Mouse (Mus musculus) WW6 (cell line): ENCODE measurements around the gene Osbpl3.

Experiments
- DNase-seq: peaks from one replicate; pipeline ENCODE4 v3.0.0-alpha.2; 2013; ENCODE audit warnings: low read depth, low spot score

The Osbpl3 gene

DNA sequence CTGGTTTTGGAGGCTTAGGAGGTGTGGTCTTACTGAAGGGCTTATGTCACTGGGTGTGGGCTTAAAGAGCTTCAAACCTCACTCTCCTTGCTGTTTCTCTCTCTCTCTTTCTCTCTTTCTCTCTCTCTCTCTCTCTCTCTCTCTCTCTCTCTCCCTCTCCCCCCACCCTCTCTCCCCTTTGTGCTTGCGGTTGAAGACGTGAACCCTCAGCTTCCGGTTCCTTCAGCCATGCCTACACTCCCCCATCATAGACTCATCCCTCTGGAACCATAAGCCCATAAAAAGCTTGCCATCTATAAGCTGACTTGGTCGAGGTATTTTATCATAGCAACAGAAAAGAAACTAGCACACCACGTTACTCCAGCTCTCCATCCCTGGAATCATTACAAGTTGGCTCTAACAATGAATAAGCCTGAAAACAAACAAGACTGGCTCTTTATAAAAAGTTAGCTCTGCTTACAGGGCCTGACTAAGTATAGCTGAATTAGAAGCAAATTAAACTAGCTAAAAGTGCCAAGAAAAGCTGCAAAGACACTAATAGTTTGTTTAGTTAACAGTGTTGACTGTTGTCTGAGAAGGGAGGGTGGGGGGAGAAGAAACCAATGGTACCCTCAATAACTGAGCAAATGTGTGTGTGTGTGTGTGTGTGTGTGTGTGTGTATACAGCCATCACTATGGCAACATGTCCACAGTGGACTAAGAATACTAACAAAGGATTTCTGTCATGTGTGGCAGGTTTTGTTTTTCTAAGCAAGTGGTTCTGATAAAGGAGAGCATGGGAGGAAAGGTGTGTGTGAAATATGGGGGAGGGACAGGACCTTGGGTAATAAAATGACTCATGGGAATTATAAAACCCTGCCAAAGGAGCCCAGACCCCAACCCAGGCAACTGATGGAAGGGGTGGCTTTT lies 83.2 kb downstream of the Osbpl3 start:
- no peak for DNase-seq

DNA sequence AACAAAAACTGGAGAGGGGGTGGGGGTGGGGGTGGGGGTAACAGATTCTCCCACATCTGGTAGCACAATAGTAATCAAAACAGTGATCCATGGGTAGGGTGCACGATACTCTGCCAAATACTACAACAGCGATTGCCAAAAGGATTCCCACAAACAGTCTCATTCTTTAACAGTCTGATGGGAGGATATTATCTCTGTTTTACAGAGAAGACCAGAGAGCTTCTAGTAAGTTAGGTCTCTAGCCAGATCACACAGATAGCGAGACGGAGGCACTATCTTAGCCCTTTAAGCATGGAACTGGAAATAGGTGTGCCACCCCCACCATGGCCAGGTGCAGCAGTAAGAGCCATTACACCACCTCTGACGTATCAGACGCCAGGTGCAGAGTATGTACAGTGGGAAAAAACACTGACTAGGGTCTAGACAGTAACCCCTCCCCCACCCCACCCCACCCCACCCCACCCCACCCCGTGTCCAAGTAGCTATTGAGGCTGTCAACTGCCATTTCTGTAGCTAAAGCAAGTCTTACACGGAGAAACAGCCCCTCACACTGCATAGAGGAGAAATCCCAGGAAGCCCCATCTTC lies 84.4 kb downstream of the Osbpl3 start:
- no peak for DNase-seq

DNA sequence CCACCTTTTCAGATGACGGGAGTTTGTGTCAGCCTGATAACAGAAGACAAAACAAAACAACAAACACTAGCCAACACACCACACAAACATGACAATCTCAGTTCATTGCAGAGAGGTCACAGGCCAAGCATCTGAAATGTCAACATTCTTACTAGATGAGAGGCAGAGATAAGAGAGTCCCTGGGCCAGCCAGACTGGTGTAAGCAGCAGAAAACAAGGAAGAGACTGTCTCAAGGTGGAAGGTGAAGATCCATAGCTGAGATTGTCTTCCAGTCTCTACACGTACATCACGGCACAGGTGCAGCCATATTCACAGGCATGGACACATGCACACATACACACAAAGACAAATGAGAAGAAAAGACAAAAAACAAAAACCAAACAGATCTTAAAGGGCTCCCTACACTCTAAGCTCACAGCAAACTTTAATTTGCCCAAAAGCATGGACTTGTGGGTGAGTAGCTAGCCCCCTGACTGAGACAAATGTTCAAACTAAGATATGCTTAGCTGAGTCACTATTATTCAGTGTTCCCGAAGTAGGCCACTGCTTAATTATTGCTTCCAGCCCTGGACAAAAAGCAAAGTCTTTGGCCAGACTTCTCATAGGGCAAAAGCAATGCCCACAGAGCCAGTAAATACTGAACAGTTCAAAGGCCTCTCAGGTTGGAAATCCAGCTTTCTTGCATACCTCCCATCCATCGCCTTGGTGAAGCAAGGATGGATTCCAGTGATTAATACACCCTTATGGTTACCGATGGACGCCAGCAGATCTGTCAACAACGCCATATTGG lies 87.3 kb downstream of the Osbpl3 start:
- DNase-seq = no peak

DNA sequence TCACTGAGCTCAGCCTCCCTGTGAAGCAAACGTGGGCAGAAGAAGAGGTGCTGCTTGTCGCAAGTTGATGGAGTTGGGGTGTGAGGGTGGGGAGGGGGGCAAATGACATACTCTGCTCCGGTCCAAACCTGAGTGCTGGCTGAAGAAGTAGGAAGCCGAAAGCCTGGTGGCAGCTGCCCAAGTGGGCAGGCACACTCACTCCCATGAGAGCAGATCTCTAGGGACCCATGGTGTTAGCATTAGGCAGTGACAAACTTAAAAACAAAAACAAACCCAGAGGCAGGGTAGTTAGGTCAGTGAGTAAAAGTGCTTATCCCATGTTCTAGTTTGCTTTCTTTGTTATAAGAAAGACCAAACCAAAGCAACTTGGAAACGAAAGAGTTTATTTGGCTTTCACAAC lies 88.2 kb downstream of the Osbpl3 start:
- no peak for DNase-seq

DNA sequence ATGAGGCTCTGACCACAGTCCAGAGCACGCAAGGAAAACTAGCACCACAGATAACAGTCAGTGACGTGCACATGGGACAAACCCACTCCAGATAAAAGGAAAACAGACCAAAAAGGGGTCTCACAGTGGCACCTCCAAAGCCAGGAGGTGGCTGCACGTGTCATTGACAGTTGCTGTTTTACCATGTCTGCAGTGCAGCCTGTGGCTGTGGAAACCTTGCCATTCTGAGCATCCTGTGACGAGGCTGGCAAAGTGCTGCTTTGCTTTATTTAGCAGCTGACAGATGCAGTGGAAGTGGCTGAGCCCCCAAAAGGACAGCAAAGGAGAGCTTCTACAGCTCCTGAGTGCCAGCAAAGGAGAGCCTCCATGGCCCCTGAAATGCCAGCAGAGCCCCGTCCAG lies 89.3 kb downstream of the Osbpl3 start:
- no peak for DNase-seq

DNA sequence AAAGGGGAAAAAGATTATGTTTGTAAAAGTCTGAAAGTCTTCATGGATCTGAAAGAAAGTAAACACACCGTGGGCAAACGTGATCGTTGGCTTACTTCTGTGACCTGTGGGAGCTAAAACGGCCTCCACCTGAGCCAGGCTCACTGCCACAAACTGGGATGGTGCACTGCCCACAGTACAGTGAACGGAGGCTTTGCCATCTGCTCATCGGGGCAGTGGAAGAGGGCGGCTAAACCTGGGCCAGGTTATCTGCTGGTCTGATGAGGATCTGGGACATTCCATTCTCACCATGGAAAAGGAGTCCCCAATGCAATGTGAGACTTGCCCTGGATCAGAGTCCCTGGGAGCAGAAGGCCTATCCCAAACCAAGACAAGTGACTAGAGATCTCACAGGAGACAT lies 89.7 kb downstream of the Osbpl3 start:
- no peak for DNase-seq

DNA sequence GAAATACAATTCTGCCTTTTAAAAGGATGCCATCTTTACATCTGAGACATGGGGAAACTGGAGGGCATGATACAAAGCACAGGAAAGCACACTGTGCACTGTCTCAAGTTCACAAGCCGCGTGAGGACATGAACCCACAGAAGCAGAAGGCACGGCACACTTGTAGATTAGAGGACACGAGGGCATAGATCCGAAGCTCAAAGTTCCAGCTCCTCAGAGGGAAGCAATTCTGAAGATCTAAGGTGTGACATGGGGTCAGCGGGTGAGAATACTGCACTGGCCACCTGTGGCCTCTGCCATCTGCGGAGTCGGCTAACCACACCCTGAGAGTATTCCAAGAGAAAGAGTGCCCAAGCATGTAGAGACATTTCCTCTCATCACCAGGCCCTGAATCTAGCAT lies 91.6 kb downstream of the Osbpl3 start:
- no peak for DNase-seq

DNA sequence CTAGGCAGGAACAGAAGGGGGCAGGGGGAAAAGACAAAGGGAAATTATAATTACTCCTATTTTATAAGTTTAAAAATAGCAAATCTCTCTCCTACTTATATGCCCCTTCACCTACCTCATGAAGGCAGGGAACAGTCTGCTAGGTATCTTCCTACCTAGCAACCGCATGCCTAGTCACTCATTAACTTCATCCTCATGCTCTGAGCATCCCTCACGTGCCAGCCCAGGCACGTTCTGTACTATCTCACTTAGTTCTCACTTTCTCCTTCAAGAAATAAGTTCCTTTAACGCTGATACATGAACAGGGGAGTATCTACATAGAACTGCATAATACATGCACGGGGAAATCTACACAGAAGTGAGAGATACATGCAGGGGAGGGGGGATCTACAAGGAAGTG lies 92.6 kb downstream of the Osbpl3 start:
- DNase-seq = no peak

DNA sequence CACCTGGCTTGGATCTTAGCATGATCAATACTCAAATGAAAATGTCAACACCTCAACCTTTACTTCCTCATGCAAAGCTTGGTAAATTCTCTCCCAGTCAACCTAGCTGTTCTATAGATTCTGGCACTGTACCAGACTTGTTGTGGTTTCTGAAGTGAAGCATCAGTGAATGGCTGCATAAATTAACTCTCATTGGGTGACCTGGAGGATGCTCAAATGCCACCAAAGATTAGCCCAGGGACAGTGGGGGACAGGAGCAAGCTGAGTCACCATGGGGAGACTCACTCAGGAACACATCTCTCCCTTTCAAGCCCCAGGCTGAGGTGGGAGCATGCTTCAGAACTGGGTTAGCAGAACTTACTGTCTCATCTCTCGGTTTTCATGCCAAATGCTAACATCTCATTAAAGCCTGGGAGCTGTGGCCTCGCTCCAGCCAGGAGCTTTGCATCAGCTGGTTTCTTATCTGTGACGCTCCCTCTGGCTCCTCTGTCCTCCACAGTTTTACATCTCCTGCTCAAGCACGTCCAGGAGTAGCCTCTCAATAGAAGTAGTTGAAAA lies 93.2 kb downstream of the Osbpl3 start:
- no peak for DNase-seq

DNA sequence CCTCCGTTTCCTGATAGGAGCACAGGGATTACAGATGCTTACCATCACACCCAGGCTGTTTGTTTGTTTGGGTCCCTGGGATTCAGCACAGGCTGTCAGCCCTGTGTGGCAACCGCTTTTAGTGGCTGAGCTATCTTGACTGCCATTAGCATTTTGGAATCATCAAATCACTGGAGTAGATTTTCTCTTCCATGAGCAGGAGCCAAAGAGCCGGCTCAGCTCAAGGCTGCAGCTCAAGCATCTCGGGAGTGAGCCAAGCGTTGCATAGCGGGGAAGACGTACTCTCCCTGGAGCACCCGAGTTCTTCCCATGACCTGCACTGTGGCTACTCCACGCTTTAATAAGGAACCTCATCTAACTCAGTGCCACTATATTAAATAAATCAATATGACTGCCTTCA lies 93.8 kb downstream of the Osbpl3 start:
- no peak for DNase-seq

DNA sequence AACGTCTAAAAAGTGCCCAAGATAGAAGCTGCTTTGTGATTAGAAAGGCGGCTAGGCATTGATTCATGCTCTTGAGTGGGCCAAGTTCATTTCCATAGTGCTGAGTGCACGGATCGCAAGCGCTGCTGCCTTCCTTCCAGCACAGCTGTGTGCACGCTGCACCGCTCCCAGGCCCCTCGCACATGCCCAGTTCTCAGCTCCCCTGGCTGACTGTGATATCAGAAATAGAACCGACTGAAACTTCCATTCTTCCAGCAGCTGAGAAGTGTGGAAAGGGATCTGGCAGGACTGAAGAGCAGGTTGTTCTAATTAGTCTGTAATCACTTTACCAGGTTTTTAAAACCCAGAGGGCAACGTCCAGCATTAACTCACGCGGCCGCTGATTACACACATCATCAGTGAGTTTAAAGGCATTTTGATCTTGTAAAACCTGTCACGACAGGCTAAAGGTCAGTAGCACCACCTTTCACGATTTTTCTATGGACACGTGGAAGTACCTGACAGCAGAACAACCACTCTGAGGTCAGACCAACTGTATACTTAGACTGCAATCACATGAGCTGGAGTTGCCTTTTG lies 97.8 kb downstream of the Osbpl3 start:
- no peak for DNase-seq

DNA sequence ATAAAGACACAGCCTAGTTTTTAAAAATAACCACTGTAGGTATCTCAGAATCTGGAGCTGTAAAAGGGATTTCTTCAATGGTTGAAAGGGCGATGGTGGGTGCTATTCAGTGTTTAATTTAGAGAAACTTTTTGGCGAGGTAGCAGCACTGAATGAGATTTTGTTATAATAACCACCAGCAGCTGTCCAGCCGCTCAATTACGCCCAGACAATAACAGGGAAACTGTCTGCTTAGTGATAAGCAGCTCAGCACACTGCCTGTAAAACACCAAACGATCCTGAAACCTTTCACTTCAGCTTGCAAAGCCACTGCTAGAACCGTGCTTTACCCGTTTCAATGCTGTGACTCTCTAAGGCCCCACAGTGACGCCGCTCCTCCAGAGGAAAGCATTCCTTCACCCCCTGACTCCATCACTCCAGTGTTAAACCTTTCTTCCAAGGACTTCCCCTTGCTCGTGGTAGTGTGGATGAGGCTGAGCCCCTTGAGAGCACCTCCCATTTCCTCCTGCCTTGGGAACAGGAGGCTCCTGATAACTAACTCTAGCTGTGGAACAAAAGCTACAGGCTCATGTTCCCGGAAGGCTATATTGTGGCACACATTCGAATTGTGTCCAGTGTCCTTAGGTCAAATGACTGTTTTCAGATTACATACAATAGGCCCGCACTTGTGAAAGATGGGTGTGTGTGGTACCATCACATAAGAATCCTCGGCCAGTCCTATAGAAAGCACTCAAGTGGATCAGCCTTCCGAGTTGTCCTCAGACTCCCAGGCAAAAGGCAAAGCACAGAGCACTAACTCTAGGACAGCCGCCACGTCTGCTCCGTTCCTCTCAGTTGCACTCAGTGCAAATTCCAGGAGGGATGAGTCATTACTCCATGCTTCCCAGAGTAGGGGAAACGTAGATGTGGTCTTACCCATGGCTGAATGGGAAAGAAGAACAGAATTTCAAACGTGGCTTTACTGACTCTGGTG lies 101.0 kb downstream of the Osbpl3 start:
- no peak for DNase-seq

DNA sequence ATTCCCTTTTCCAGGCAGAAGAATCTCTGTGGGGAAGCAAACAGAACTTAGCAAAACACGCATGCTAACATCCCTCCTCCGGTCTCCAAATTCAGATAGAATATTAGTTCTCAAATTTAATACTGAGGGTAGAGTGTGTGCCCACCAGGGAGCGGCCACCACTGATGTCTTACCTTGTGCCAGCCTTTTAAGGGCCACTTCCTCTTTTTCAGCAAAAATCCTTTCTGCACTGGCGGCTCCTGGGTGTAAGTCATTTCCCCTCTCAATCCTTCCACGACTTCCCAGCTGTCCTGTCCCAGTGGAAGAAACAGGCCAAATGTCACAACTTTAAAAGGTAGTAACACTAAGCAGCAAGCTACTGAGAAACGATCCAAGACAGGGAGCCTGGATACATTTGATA lies 103.2 kb downstream of the Osbpl3 start:
- DNase-seq = no peak

DNA sequence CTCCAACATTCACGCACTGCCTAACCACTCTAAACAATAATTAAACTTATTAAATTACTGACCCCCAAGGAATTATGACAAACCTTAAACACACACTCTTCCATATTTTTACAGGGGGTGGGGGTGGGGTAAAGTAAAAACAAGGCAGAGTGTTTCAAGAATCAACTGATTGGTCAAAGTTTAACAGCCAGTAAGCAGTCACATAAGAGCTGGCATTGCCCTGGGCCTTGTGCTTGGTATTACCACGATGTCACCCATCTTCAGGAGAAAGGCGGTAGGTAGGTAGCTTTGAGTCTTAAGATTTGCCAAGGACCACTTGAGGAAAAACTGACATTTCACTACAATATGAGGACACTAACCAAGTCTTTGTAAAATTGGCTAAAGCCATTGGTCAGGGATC lies 105.1 kb downstream of the Osbpl3 start:
- no peak for DNase-seq

DNA sequence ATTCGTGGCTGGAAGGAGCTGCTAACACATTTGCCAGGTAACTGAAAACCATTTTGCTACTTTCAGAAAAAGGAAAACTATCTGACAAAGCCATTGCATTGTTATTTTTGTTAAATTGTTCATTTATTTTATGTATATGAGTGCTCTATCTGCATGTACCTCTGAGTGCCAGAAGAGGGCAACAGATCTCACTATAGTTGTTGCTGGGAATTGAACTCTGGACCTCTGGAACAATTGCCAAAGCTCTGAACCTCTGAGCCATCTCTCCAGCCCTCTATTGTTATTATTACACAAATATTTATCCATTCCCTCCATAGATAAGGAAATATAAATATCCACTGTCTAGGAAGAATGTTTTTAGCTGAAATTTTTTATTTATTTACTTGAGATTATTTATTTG lies 107.4 kb downstream of the Osbpl3 start:
- DNase-seq = no peak

DNA sequence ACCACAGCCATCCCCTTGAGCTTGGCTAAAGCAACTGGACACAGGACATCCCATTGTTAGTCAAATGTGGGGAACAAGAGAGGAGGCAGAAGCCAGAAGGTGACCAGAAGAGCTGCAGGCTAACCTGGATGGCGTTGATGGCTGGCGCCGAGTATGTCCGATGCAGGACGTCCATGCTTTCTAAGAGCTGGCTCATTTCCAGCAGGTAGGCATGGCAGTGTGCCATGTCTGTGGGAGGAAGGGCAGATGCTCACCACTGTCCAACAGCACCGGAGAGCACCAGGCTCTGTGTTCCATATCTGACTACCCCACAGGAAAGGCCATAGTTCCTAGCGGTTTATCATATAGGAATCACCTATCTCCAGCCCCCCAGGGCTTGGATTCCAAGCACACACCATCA lies 109.8 kb downstream of the Osbpl3 start:
- no peak for DNase-seq

DNA sequence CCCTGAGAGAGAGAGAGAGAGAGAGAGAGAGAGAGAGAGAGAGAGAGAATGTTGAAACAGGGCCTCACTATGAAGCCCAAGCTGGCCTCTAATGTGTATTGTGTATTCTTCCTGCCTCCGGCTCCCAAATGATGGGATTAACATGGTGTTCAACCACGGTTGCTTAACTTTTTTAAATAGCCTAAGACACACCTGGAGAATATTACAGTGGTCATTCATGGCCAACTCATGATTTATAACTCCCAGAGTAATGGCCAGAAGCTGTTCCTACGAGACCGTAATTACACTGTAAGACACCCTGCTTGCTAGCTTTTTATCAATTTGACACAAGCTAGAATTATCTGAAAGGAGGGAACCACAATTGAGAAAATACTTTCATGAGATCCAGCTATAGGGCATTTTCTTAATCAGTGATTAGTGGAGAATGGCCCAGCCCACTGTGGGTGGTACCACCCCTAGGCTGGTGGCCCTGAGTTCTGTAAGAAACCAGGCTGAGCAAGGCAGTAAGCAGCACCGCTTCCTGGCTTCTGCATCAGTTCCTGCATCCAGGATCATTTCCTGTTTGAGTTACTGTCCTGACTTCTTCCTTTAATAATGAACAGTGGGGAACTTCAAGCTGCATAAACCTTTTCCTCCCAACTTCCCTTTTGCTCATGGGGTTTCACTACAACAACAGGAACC lies 115.6 kb downstream of the Osbpl3 start:
- DNase-seq = no peak

DNA sequence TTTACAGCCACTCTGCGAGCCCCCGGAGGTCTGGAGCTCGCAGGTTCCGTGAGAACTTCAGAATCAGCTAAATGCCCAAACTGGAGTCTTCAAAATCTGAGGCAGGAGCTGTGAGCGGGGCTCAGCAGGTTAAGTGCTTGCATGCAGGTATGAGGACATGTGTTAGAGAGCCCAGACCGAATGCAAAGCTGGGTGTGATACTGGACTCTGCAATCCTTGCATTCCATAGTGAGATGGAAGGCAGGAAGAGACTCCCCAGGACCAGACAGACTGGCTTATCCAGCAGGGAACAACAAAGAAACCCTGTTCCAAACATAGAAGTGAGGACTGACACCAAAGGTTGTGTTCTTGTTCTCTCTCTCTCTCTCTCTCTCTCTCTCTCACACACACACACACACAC lies 118.6 kb downstream of the Osbpl3 start:
- no peak for DNase-seq

DNA sequence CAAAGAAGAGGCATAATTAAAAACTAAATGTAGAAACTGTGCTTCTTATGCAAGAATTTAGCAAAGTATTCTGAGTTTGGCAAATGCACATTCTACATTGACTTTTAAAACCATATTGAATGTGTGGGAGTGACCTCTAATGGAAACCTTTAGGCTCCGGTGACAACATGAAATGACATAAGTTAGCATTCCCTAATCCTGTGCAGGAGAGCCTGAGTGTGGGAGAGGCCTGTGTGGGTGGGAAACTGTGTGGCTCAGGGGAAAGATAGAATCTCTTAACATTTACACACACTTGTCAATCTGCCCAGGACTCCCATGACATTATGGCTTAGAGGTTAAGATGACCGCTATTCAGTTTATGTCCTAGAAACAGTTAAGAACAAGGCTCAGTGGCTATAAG lies 119.6 kb downstream of the Osbpl3 start:
- DNase-seq = no peak
